Mouse (Mus musculus): ENCODE results near the gene Bet1.

DNA sequence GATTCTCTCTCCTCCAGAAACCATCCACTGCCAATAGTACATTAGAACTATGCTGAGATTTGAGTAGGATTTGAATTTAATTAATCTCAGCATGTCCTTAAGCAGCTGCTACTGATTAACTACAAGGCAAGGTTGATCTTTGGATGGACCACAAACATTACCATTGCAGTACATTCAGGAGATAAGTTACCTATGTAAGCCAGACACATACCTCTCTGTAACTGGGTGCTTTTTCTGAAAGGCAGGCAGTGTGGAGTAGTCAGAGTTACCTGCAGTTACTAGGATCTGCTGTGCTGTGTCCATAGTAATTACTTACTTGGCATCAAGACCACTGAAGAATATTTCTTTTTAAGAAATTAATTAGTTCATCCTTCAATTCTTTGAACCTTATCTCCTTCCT lies 17.1 kb downstream of the Bet1 start:
- TF ChIP-seq CTCF (IDR thresholded peaks at IDR 0.05; ENCODE audit: low read depth): no peak
- no peak for TF ChIP-seq EP300 (IDR thresholded peaks at IDR 0.05; ENCODE audit: low read depth)

Data from liver, postnatal 0 days (tissue).